Mouse (Mus musculus): ENCODE results near the gene Gm17087.

GRCm38 (mm10) chr17:8516006-8516405 is 50.7 kb downstream of the Gm17087 start:
- TF ChIP-seq EP300 (IDR thresholded peaks at IDR 0.05; ENCODE audit: low read depth) (no peak), CTCF (IDR thresholded peaks at IDR 0.05; ENCODE audit: low read depth) (no peak)

Measured in liver, embryonic 14.5 days (tissue).